Mouse (Mus musculus) testis, adult 2 months (tissue): ENCODE data around the gene Msi1. TPM values are rescaled to one million over a fixed set of nuclear protein-coding genes. Genes with fewer than 3 reads are reported as not detected.

Experiments used
- H3K27ac ChIP-seq: fragments of 200-500 bp; 2 replicates; pipeline ENCODE4 v1.5.1; 2012; ENCODE audit warnings: low read depth, low read length; ENCODE audit not compliant: control insufficient read depth, insufficient read depth
- H3K27me3 ChIP-seq: fragments of 200-500 bp; 2 replicates; pipeline ENCODE4 v1.6.1; 2012; ENCODE audit warnings: mild to moderate bottlenecking, low read length, moderate library complexity; ENCODE audit not compliant: control insufficient read depth, insufficient read depth
- H3K36me3 ChIP-seq: fragments of 200-500 bp; 2 replicates; pipeline ENCODE4 v1.6.1; 2012; ENCODE audit warnings: mild to moderate bottlenecking, low read length; ENCODE audit not compliant: control insufficient read depth, insufficient read depth
- H3K4me1 ChIP-seq: fragments of 200-500 bp; 2 replicates; pipeline ENCODE4 v1.6.1; 2012; ENCODE audit warnings: low read length; ENCODE audit not compliant: control insufficient read depth, insufficient read depth
- H3K4me3 ChIP-seq: fragments of 200-500 bp; 2 replicates; pipeline ENCODE4 v1.5.1; 2012; ENCODE audit warnings: low read depth, mild to moderate bottlenecking, low read length, moderate library complexity, mixed read lengths; ENCODE audit not compliant: control insufficient read depth
- CTCF ChIP-seq: fragments of 200-500 bp; IDR thresholded peaks from 2 replicates; pipeline ENCODE4 v1.5.1; 2012; ENCODE audit warnings: low read depth, mild to moderate bottlenecking, inconsistent platforms, low read length, moderate library complexity; ENCODE audit not compliant: control insufficient read depth, insufficient read depth, insufficient replicate concordance
- POLR2A ChIP-seq: fragments of 200-500 bp; IDR thresholded peaks from 2 replicates; pipeline ENCODE4 v1.6.1; 2012; ENCODE audit warnings: low read depth, mild to moderate bottlenecking, inconsistent platforms, low read length, moderate library complexity; ENCODE audit not compliant: control insufficient read depth
- polyA plus RNA-seq: library from polyadenylated mRNA; depleted of rRNA; stranded (reverse); fragments of >200 nt; gene quantifications from 2 replicates; pipeline ENCODE4 v1.2.3, GENCODE M21; 2012

Gene Msi1
- polyA plus RNA-seq, 1 experiment = 61.9 TPM

DNA sequence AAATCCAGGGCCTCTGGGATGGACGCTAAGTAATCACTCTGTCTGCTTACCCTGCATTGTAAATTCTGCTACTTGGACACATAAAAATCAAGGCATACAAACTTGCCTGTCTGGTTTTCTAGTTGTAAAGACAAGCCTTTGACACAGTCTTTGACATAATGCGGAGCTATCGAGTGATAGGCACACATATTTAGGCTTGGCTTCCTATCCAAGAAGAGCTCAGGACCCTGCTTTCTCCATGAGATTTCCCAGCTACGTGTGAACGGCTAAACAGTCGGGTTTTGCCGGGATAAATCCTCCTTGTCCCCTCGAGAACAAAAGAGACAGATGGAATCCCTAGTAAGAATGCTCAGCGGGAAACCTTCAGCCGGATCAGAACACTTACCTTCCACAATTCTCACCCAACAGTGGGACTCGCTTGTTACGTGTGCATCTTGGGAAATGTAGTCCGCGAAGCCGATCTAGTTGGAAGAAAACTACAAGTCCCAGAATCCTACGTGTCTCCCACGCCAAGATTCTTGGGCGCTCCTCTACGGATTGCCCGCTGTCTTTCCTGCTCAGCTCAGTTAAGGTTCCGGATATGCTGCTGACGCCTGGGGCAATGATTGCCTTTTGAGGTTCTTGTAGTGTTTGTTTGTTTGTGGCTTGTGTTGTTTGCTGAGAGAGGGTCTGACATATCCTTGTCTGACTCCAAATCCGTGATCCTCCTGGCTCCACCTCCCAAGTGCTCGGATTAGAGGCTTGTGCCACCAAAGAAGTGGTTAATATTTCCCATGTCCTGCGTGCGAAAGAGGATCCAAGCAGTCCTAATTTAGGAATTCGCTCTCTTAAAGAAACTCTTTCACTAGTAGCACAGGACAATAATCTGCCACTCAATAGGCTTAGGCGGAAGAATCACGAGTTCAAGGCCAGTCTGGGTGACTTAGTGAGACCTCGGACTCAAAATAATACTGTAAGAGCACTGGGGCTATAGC, 54.8 kb downstream of the Msi1 start, which contains the start of gene Sirt4:
Gene Sirt4 (minus strand): TSS at position 779 of the 974 bp plus-strand sequence.
- peak within 1 kb of the TSS; percentile 93 for H3K4me3 ChIP-seq
- H3K36me3 ChIP-seq = no peaks in the 10 kb centered on the region
- peak within 1 kb of the TSS; percentile 90 for H3K27ac ChIP-seq
- peaks cover 28% of the 10 kb centered on the region for H3K4me1 ChIP-seq
- TF ChIP-seq POLR2A (peak; percentile 70), CTCF (no peak)
- H3K27me3 ChIP-seq = peaks cover 6% of the 10 kb centered on the region; the same call in 1 of the 2 replicates

DNA sequence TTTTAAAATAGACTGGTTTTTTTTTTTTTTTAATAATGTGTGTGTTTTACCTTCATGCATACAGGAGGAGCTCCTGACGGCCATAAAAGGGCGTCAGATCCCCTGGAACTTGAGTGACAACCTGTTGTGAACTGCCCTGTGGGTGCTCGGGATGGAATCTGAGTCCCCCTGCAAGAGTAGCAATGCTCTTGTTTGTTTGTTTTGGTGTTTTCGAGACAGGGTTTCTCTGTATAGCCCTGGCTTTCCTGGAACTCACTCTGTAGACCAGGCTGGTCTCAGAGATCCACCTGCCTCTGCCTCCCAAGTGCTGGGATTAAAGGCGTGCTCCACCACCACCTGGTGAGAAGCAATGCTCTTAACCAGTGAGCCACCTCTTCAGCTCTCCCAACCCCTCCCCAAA, 55.6 kb downstream of the Msi1 start:
- H3K27ac ChIP-seq = no peak overlapping the region
- peak overlapping the region; percentile 93 for H3K4me3 ChIP-seq
- peaks cover 22% of the 10 kb centered on the region for H3K4me1 ChIP-seq
- H3K27me3 ChIP-seq = peaks cover 6% of the 10 kb centered on the region; the same call in 1 of the 2 replicates
- no peaks in the 10 kb centered on the region for H3K36me3 ChIP-seq
- TF ChIP-seq CTCF = no peak
- TF ChIP-seq POLR2A = no peak

DNA sequence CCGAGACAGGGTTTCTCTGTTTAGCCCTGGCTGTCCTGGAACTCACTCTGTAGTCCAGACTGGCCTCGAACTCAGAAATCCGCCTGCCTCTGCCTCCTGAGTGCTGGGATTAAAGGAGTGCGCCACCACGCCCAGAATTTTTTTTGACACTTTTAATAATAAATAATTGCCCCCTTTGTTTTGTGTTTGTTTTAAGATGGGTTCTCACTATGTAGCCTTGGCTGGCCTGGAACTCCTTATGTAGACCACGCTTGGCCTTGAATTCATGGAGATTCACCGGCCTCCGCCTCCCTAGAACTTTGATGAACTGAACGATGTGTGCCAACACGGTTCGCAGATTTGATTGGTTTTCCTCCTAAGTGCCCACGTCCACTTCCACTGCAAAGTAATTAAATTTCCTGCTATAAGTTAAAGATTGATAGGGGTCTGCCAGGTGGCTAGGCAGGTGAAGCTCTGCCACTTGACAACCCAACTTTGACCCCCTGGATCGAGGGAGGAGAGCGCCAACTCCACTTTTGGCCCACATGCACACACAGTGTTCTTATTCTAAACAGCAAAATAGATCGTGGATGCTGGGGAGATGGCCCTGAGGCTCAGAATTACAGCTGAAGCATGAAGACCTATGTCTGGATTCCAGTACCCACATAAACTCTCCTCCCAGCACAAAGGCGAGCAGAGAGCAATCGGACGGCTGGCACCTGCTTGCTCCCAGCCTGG, 56.2 kb downstream of the Msi1 start:
- H3K27ac ChIP-seq = no peak overlapping the region
- H3K4me1 ChIP-seq = peaks cover 20% of the 10 kb centered on the region
- H3K36me3 ChIP-seq = no peaks in the 10 kb centered on the region
- peaks cover 6% of the 10 kb centered on the region; the same call in 1 of the 2 replicates for H3K27me3 ChIP-seq
- TF ChIP-seq POLR2A (no peak), CTCF (no peak)
- H3K4me3 ChIP-seq = peak overlapping the region; percentile 65

DNA sequence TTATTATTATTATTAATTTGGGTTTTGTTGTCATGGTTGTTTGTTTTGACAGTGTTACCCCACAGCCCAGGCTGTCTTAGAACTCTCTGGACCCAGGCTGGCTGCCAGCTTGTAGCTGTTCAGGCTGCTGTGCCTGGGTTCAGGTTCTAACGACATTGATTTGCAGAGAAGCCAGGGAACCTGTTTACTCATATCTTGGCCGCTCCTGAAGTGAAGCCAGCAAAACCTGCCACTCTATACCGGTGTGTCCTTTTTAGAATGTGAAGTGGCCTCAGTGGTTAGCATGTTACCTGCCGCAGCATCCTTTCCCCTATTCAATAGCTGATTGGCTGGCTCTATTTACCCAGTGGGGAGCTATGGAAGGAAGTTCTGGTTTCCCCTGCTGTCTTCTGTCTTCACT, 57.3 kb downstream of the Msi1 start:
- TF ChIP-seq CTCF (no peak), POLR2A (no peak)
- peaks cover 19% of the 10 kb centered on the region for H3K4me1 ChIP-seq
- H3K4me3 ChIP-seq = peak overlapping the region; percentile 41
- H3K27ac ChIP-seq = no peak overlapping the region
- peaks cover 6% of the 10 kb centered on the region; the same call in 1 of the 2 replicates for H3K27me3 ChIP-seq
- no peaks in the 10 kb centered on the region for H3K36me3 ChIP-seq

DNA sequence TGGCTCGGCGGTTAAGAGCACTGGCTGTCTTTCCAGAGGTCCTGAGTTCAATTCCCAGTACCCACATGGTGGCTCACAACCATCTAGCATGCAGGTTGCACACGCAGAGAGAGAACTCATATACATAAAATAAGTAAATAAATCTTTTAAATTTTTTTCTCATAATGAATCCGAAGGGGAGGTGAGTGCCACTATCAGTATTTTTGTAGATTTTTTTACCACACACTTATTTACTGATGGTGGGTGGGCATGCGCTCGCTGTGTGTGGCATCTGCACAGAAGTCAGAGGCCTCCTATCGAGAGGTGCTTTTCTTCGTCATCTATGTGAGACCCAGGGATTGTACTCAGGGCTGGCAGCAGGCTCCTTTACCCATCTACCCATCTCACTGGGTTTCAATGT, 58.0 kb downstream of the Msi1 start:
- no peak overlapping the region for H3K4me3 ChIP-seq
- peaks cover 6% of the 10 kb centered on the region; the same call in 1 of the 2 replicates for H3K27me3 ChIP-seq
- peaks cover 21% of the 10 kb centered on the region for H3K4me1 ChIP-seq
- no peak for TF ChIP-seq POLR2A
- TF ChIP-seq CTCF = no peak
- no peaks in the 10 kb centered on the region for H3K36me3 ChIP-seq
- no peak overlapping the region for H3K27ac ChIP-seq

DNA sequence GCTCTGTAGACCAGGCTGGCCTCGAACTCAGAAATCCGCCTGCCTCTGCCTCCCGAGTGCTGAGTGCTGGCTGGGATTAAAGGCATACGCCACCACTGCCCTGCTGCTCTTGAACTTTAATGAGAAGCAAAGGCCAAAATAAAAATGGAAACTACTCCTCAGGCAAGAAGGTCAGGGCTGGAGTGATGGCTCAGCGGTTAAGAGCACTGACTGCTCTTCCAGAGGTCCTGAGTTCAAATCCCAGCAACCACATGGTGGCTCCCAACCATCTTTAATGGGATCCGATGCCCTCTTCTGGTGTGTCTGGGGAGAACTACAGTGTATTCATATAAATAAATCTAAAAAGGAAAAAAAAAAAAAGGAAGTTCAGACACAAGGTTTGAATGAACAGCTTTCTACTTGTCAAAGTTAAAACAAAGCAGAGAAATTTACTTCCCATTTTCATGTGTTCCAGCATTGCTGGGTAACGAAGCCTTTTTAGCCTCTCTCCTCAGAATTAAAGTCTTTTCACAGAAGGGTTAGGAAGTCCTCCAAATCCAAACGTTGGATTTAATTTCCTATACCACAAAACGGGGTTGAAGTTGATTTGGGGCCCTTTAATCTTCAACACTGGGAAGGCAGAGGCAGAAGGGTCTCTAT, 58.7 kb downstream of the Msi1 start:
- no peaks in the 10 kb centered on the region for H3K36me3 ChIP-seq
- TF ChIP-seq POLR2A (no peak), CTCF (no peak)
- H3K4me3 ChIP-seq = peak overlapping the region; percentile 72
- H3K27ac ChIP-seq = peak overlapping the region; percentile 92; the same call in 1 of the 2 replicates
- peaks cover 3% of the 10 kb centered on the region; the same call in 1 of the 2 replicates for H3K27me3 ChIP-seq
- H3K4me1 ChIP-seq = peaks cover 17% of the 10 kb centered on the region
